Mouse (Mus musculus) embryonic facial prominence, embryonic 11.5 days (tissue): ENCODE results near the gene Gcnt3. TPM values are rescaled to one million over a fixed set of nuclear protein-coding genes. Genes with fewer than 3 reads are reported as not detected.

Experiments
- ATAC-seq: fragments of 200-750 bp; cut with Nextera tagmentation; replicated peaks from 2 replicates; pipeline ENCODE4 v1.8.0; 2017; ENCODE audit warnings: low read depth; ENCODE audit not compliant: insufficient number of reproducible peaks, low FRiP score, low TSS enrichment
- DNase-seq: peaks from one replicate; pipeline ENCODE4 v3.0.0-alpha.2; 2015; ENCODE audit warnings: low spot score
- H3K27ac ChIP-seq: fragments of 300-500 bp; sonication (generic); replicated peaks from 2 replicates; pipeline ENCODE4 v1.5.1; 2014; ENCODE audit warnings: mild to moderate bottlenecking, low read depth, low read length, control low read depth
- H3K27me3 ChIP-seq: fragments of 300-500 bp; sonication (generic); 2 replicates; pipeline ENCODE4 v1.6.1; 2014; ENCODE audit warnings: mild to moderate bottlenecking, low read length, moderate library complexity, mixed read lengths; ENCODE audit not compliant: control insufficient read depth, insufficient read depth
- H3K36me3 ChIP-seq: fragments of 300-500 bp; sonication (generic); replicated peaks from 2 replicates; pipeline ENCODE4 v1.6.1; 2014; ENCODE audit warnings: low read depth, mild to moderate bottlenecking, low read length, moderate library complexity, mixed read lengths; ENCODE audit not compliant: control insufficient read depth, insufficient read depth
- H3K4me1 ChIP-seq: fragments of 300-500 bp; sonication (generic); 2 replicates; pipeline ENCODE4 v1.6.1; 2014; ENCODE audit warnings: low read length, mixed read lengths; ENCODE audit not compliant: control insufficient read depth, insufficient read depth
- H3K4me2 ChIP-seq: fragments of 300-500 bp; sonication (generic); 2 replicates; pipeline ENCODE4 v1.6.1; 2014; ENCODE audit warnings: low read depth, mild to moderate bottlenecking, control low read depth, low read length, moderate library complexity
- H3K4me3 ChIP-seq: fragments of 300-500 bp; sonication (generic); 2 replicates; pipeline ENCODE4 v1.5.1; 2014; ENCODE audit warnings: low read depth, low read length, control low read depth
- H3K9ac ChIP-seq: fragments of 300-500 bp; sonication (generic); replicated peaks from 2 replicates; pipeline ENCODE4 v1.6.1; 2014; ENCODE audit warnings: mild to moderate bottlenecking, control low read depth, low read length
- H3K9me3 ChIP-seq: fragments of 300-500 bp; sonication (generic); replicated peaks from 2 replicates; pipeline ENCODE4 v1.6.1; 2016; ENCODE audit warnings: mild to moderate bottlenecking, low read length, inconsistent platforms, mixed read lengths; ENCODE audit not compliant: control insufficient read depth
- WGBS: fragments of 180-500 bp; shearing (Covaris S2); extraction: QIAGEN DNeasy Blood & Tissue Kit; methylation state at CpG from one replicate; pipeline ENCODE4 v1.1.7; 2014; 5-methylcytosine and 5-hydroxymethylcytosine counted together
- polyA plus RNA-seq: library from polyadenylated mRNA; unstranded; fragments of >200 nt; fragmentation: Nextera tagmentation; extraction: Ambion mirVana; gene quantifications from 2 replicates; pipeline ENCODE4 v1.2.1, GENCODE M21; 2014

Gene Gcnt3
- polyA plus RNA-seq, 1 experiment from 2014 or later, result not detected

- no peaks in the 10 kb centered on the region for H3K36me3 ChIP-seq
- 82% methylated on average over 3 of the region's 3 CpGs for WGBS
Observed at GRCm38 (mm10) chr9:70078034-70078433, 40.1 kb upstream of the Gcnt3 start.

GRCm38 (mm10) chr9:70077170-70077569 lies 39.3 kb upstream of the Gcnt3 start:
- ATAC-seq (no peak), DNase-seq (no peak)
- Histone ChIP-seq H3K27me3 (no peaks in the 10 kb centered on the region), H3K9ac (no peak overlapping the region), H3K4me3 (no peak overlapping the region), H3K27ac (no peak overlapping the region), H3K9me3 (no peaks in the 10 kb centered on the region), H3K4me1 (no peaks in the 10 kb centered on the region), H3K36me3 (no peaks in the 10 kb centered on the region), H3K4me2 (no peak overlapping the region)
- WGBS, result 68% methylated on average over 7 of the region's 7 CpGs

More at GRCm38 (mm10) chr9:70078034-70078433, 40.1 kb upstream of the Gcnt3 start:
- H3K4me3 ChIP-seq, result no peak overlapping the region
- H3K27me3 ChIP-seq, result no peaks in the 10 kb centered on the region
- DNase-seq (no peak), ATAC-seq (no peak)
- H3K4me2 ChIP-seq, result no peak overlapping the region
- H3K4me1 ChIP-seq, result no peaks in the 10 kb centered on the region
- no peaks in the 10 kb centered on the region for H3K9me3 ChIP-seq
- H3K9ac ChIP-seq, result no peak overlapping the region
- no peak overlapping the region for H3K27ac ChIP-seq

GRCm38 (mm10) chr9:70072387-70072786 lies 34.5 kb upstream of the Gcnt3 start:
- ATAC-seq, result no peak
- 77% methylated on average over 8 of the region's 8 CpGs for WGBS
- no peaks in the 10 kb centered on the region for H3K36me3 ChIP-seq

DNA sequence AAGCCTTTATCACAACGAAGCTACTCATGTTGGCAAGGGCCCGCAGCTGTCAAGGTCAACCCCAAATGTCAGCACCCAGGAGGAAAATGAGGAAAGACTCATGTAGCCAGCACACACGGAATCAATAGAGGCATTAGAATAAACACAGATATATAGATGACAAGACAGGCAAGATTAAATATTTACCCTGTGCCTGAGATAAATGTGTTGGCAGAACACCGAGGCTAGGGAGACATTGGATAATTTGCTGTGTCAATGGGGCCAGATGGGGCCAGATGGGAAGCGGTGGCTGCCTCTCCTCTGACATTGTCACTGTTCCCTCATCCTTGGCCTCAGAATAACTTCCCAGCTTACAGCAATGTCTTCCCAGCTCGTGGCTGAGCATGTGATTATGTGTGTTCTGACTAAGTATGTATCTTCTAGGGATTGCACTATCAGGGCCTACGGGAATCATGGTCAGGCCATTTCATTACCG lies 32.1 kb upstream of the Gcnt3 start:
- WGBS, result 64% methylated on average over 8 of the region's 8 CpGs
- H3K4me3 ChIP-seq, result no peak overlapping the region
- H3K4me1 ChIP-seq, result no peaks in the 10 kb centered on the region
- H3K9me3 ChIP-seq, result no peaks in the 10 kb centered on the region
- H3K27ac ChIP-seq, result no peak overlapping the region
- no peak overlapping the region for H3K4me2 ChIP-seq
- DNase-seq, result no peak
- H3K27me3 ChIP-seq, result no peaks in the 10 kb centered on the region
- H3K36me3 ChIP-seq, result no peaks in the 10 kb centered on the region
- no peak overlapping the region for H3K9ac ChIP-seq
- ATAC-seq, result no peak

More at GRCm38 (mm10) chr9:70072387-70072786, 34.5 kb upstream of the Gcnt3 start:
- Histone ChIP-seq H3K4me3 (no peak overlapping the region), H3K4me2 (no peak overlapping the region), H3K9ac (no peak overlapping the region), H3K27me3 (no peaks in the 10 kb centered on the region), H3K4me1 (no peaks in the 10 kb centered on the region), H3K27ac (no peak overlapping the region), H3K9me3 (no peaks in the 10 kb centered on the region)
- no peak for DNase-seq

DNA sequence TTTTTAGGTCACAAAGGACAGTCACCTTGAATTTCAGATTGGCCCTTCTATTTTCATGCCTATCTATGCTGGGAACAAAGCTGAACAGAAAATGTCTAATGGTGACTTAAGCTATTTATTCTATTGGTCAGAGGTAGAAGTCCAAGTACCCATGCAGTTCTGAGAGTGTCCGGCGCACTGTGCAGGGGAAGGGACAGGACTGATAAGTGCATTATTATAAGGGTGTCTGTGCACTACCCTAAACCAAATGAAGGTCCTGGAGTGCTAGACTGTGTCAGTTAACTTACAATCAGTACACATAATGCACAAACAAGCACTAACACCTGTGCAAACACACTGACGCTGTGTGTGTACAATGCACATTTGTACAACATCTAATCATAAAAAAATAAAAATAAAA lies 29.6 kb upstream of the Gcnt3 start:
- no peaks in the 10 kb centered on the region for H3K9me3 ChIP-seq
- ATAC-seq (no peak), DNase-seq (no peak)
- H3K36me3 ChIP-seq, result no peaks in the 10 kb centered on the region
- WGBS, result 91% methylated on average over 3 of the region's 3 CpGs
- no peaks in the 10 kb centered on the region for H3K4me1 ChIP-seq
- H3K4me2 ChIP-seq, result no peak overlapping the region
- H3K27ac ChIP-seq, result no peak overlapping the region
- no peaks in the 10 kb centered on the region for H3K27me3 ChIP-seq
- H3K4me3 ChIP-seq, result no peak overlapping the region
- H3K9ac ChIP-seq, result no peak overlapping the region

GRCm38 (mm10) chr9:70062012-70062411 lies 24.1 kb upstream of the Gcnt3 start:
- Histone ChIP-seq H3K27me3 (no peaks in the 10 kb centered on the region), H3K36me3 (no peaks in the 10 kb centered on the region), H3K27ac (no peak overlapping the region), H3K4me3 (no peak overlapping the region), H3K4me1 (no peaks in the 10 kb centered on the region), H3K4me2 (no peak overlapping the region), H3K9me3 (no peaks in the 10 kb centered on the region), H3K9ac (no peak overlapping the region)
- WGBS, result 83% methylated on average over 3 of the region's 3 CpGs
- ATAC-seq, result no peak
- no peak for DNase-seq

DNA sequence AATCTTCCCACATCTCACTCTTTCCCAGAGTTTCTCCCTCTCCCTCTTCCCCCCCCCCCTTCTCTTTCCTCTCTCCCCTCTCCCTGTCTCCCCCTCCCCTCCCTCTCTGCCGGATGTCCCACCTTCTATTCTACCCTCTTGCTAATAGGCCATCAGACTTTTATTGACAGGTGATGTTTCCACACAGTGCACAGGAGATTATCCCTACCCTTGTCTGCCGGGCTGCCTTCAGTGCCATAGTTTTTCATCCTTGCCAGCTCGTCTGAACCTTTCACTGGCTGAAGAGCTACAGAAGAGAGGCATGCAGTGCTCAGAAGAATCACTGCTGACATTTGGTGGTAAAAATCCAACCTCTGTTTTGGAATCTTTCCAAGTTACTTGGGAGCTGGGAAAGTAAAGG lies 15.5 kb upstream of the Gcnt3 start:
- no peak for DNase-seq
- no peak overlapping the region for H3K4me3 ChIP-seq
- ATAC-seq, result no peak

DNA sequence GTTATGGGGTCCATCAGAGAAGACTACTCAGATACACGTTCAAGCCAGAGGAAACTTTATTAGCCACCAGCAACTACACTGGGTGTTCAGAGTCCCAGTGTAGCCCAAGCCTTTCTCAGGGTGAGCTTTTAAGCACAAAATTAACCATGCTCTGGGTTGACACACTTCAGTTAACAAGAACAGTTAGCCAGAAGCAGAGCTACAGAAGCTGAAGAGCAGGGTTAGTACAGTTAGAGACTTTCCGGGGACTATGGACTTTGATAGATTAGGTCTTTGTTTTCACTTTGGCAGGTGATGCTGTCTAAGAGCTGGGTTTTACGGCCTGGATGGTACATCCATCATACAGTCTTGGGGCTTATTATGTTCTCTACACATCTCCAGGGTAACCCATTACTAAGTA lies 14.8 kb upstream of the Gcnt3 start:
- Histone ChIP-seq H3K9me3 (no peaks in the 10 kb centered on the region), H3K4me3 (no peak overlapping the region), H3K36me3 (no peaks in the 10 kb centered on the region), H3K9ac (no peak overlapping the region), H3K27me3 (no peaks in the 10 kb centered on the region), H3K4me1 (no peaks in the 10 kb centered on the region), H3K4me2 (no peak overlapping the region), H3K27ac (no peak overlapping the region)
- 79% methylated on average over 3 of the region's 3 CpGs for WGBS
- DNase-seq, result no peak
- no peak for ATAC-seq

More for the DNA sequence above, 15.5 kb upstream of the Gcnt3 start:
- no peaks in the 10 kb centered on the region for H3K9me3 ChIP-seq
- WGBS, result 55% methylated on average over 3 of the region's 3 CpGs
- H3K36me3 ChIP-seq, result no peaks in the 10 kb centered on the region
- no peaks in the 10 kb centered on the region for H3K27me3 ChIP-seq
- H3K4me2 ChIP-seq, result no peak overlapping the region
- no peaks in the 10 kb centered on the region for H3K4me1 ChIP-seq
- no peak overlapping the region for H3K27ac ChIP-seq
- H3K9ac ChIP-seq, result no peak overlapping the region
